Mouse (Mus musculus) adrenal gland, postnatal 4 days (tissue): Measurements from ENCODE around the gene Hax1. TPM values are rescaled to one million over a fixed set of nuclear protein-coding genes. Genes with fewer than 3 reads are reported as not detected.

Source experiments
- DNase-seq, 2 experiments: peaks; one replicate each; pipeline ENCODE4 v3.0.0; 2021 to 2022; ENCODE audit warnings: low spot score in 2 of 2, mixed read lengths in 2 of 2
- microRNA-seq: library from miRNA; unstranded; fragments of <30 nt; microRNA quantifications from one replicate; pipeline ENCODE4 v1.2.0, GENCODE M21; 2021
- total RNA-seq, 2 experiments: library from RNA; stranded (reverse); gene quantifications; 2 replicates each; pipeline ENCODE4 v1.2.3; 2021

Hax1 gene
- total RNA-seq, 2 experiments from 2014 or later: 91.3 to 102 TPM

DNA sequence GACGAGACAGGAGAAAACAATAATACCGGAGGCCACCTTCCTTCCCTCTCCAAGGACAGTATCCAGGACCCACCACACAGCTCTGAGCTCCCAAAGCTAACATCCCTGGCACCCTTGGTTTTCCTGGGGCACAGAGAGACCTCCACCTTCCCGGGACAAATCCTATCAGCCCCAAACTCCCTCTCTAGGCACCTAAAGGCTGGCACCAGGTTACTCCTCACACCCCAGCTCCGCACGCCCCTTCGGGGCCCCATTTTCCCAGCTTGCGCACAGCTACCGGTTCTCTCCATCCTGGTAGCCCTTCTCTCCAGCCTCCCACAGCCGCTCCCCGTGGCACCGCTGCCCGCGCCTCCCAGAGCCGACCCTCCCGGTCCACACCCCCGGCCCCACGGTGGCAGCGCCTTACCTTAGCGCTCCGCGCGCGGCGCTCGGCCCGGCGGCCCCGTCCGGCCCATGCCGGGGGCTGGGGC, 35.8 kb downstream of the Hax1 start:
- no peak for DNase-seq

DNA sequence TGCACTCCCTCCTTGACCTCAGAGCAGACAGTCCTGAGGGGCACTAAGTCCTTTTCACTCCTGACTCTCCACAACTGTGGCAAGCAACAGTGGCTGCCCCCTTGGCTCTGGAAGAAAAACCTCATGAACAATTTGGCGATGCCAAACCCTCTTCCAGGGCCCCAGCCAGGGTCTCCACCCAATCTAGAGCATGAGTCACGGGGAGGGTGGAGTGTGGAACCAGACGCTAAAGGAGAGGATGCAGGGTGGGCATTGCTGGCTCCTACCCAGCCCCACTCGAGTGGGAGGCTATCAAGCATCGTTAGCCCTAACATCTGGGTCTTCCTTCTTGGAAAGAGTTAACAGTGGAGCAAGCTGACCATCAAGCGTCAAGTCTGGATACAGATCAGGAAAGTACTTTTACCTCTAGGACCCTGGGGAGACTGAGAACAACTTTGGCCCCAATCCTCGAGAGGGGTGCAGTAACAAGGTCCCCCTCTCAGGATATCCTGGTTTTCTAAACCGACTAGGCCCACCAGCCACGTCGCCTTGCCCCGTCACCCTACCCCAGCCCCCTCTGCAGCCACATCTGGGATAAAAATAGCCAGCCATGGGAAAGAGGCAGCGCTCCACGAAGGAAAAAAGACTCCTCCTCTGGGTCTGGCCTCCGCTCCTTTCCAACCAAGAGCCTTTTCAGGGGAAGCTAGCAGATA, 36.4 kb downstream of the Hax1 start:
- DNase-seq: no peak

DNA sequence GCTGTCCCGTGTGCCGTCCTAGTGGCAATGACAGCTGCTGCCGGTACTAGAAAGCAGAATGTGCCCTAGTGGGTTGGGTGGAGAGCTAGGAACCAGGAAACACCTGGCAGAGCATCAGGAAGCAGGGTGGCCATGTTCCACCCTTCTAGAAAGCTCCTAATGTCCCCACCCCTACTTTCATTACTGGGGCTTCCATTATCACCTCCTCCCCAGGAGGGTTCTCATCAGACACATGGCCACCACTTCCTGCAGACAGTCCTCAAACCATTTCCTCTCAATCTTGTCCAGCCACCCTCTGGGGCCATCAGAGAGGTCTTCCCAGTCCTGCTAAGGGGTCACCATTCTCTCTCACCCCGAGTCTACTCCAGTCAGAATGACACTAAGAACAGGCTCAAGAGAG, 37.1 kb downstream of the Hax1 start:
- no peak for DNase-seq

DNA sequence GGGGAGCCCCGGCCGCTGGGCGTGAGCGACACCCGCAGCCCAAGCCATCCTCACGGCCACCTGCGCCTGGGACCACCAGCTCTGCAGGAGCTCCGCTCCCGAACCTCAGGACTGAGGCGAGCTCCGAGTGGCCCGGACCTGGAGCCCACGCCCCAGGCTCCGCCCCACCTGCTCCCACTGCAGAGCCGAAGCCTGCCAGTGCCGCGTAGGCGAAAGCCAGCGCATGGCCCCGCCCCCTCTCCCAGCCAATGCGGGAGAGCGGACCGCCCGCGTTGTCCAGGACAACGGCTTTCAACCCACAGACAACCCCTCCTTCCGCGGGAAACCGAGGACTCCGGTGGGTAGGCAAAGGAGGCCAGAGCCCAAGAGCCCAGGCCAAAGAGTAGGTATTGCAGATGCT, 38.1 kb downstream of the Hax1 start:
- peak; percentile 74 to 86 for DNase-seq

DNA sequence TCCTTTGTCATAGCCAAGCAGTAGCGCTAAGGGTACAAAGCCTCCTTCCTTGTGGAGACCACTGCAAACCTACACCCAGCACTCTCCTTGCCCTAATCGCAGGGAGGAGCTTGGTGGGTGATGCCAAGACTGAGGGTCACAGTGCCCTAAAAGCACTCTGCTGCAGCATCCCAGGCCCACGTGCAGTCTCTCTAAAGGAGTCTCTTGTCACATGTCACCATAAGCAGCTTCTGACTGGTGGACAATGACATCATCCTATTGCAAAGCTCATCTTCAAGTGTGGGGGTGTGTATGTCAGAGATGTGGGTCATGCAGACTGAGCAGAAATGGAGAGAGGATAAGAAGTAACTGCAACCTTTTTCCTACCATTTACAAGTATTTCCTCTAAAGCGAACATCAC, 39.1 kb downstream of the Hax1 start:
- DNase-seq: no peak

DNA sequence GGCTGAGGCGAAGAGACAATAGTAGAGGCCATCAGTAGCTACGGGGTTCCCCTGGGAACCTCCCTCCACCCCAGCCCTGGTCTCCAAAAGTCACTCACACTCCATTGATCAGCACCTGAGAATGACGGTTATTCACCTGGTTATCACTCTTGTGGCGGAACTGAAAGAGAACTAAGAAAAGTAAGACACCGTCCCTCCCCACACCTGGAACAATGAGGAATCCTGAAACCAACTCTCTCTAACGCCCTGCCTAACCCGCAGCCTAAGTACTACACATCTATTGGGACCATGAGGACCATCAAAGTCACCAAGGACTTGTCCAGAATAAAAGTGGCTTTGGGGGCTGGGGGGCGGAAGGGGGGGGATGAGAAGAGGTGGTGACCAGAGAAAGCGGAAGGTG, 40.7 kb downstream of the Hax1 start:
- no peak for DNase-seq

DNA sequence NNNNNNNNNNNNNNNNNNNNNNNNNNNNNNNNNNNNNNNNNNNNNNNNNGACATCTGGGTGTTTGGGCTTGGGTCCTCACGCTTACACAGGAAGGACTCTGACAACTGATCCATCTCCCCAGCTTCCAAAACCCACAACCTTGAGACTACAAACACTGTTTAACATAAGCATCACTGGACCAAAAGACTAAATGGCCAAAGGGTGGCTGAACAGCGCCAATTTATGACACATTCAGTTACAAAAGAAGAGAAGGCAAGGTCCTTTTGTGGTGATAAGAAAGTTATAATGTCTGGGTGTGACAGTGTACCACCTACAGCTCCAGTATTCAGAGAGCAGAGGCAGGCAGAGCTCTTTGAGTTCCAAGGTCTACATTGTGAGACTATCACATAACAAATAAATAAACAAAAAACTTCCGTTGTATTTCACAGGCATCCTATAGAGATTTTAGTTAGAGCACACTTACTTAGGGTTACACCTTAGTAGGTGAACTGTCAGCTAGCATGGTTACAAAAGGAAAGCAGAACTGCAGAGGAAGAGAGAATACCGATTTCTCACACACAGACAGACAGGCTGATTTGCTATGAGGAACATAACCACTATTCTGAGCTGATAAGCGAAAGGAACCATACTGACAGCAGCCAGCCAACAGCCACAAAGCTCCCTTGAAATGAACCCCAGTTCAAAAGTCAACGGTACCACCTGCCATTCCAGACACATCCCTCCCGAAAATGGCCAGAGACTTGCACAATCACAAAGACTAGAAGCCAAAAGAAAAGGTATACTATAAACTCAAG, 42.2 kb downstream of the Hax1 start:
- no peak for DNase-seq

DNA sequence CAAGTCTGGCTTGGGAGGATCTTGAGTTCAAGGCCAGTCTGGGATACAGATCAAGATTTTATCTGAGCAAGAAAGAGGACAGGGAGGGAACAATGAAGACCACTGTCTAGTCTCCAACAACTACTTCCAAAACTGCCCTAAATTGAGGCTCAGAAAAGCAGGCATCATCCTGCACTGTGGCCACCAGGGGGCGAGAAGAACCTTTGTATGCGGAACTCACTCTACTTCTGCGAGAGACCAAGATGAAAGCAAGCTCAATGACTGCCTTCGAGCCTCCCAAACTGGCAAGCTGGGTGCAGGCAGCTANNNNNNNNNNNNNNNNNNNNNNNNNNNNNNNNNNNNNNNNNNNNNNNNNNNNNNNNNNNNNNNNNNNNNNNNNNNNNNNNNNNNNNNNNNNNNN, 45.2 kb downstream of the Hax1 start:
- DNase-seq: peak in 1 of 2 experiments; percentile 60

DNA sequence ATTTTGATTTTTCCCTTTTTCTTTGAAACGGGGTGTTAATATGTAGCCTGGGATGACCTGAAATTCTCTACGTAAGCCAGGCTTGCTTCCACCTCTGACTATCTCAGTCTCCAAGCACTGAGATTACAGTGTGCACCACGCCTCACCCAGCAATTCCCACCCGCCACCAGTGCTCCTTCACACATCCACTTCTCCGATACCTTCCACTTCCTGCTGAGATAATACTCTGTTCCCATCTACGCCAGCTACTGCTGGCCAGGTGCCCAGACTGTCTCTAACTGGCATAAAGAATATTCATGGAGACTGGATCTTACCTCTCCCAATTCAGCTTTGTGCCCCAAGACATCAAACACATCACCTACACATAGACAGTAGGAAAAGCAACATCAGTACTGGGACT, 49.9 kb downstream of the Hax1 start:
- DNase-seq: no peak

DNA sequence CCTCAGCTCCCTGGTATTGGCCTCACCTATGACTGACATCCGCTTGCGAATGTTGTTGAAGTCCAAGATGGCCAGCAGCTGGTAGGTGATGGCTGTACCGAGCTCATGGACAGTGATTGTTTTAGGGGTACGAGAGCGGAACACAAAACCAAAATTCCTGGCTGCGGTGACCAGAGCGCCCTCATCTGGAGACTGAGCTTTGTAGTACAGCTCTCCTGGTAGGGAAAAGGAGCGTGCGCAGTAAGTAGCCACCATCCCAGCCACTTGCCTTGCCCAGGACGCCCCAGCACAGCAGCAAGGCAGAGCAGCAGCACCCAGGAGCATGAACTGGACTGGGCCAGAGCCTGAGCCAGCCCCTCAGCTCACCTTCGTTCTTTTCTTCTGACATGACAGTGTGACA, 50.6 kb downstream of the Hax1 start:
- DNase-seq: no peak

Small RNA genes within 50 kb of the gene (microRNA-seq; reads per million reads assigned to microRNA genes)
- gene Mir7669: 1.3 reads per million

Other genes starting within 250 kb of the Hax1 start
- gene Chrnb2, start 234.1 kb downstream of the Hax1 start, total RNA-seq: 1 to 10 TPM; 5.8 to 6.1 TPM
- 10 to 100 TPM; 68.0 to 72.1 TPM for gene Ube2q1, start 225.2 kb downstream of the Hax1 start, total RNA-seq
- 10 to 100 TPM; 16.2 to 16.9 TPM for gene She, start 167.4 kb downstream of the Hax1 start, total RNA-seq
- gene Il6ra, start 85.6 kb downstream of the Hax1 start, total RNA-seq: 1 to 10 TPM; 3.7 to 6.4 TPM
- 10 to 100 TPM; 79.0 to 80.9 TPM for gene Atp8b2, start 35.3 kb downstream of the Hax1 start, total RNA-seq
- 10 to 100 TPM; 81.3 to 83.7 TPM for gene 4933434E20Rik, start 52.9 kb upstream of the Hax1 start, total RNA-seq
- 100 to 1,000 TPM; 217 to 233 TPM for gene Ubap2l, start 53.8 kb upstream of the Hax1 start, total RNA-seq
- gene Tpm3, start 73.9 kb upstream of the Hax1 start, total RNA-seq: 100 to 1,000 TPM; 234 to 246 TPM
- under 1 TPM; 0.45 to 0.48 TPM for gene Nup210l, start 105.4 kb upstream of the Hax1 start, total RNA-seq
- gene Rps27, start 214.9 kb upstream of the Hax1 start, total RNA-seq: 1,000 to 10,000 TPM; 2,496 to 2,695 TPM
- gene Rab13, start 214.9 kb upstream of the Hax1 start, total RNA-seq: 10 to 100 TPM; 52.7 to 56.4 TPM
- 10 to 100 TPM; 62.8 to 64.6 TPM for gene Jtb, start 232.8 kb upstream of the Hax1 start, total RNA-seq
- gene Creb3l4, start 244.7 kb upstream of the Hax1 start, total RNA-seq: under 1 TPM; 0.87 to 0.98 TPM
- 100 to 1,000 TPM; 136 TPM for gene Slc39a1, start 249.4 kb upstream of the Hax1 start, total RNA-seq